Mouse (Mus musculus): Measurements from ENCODE around the gene Gm266. TPM values are rescaled to one million over a fixed set of nuclear protein-coding genes. Genes with fewer than 3 reads are reported as not detected.
A peak's percentile ranks its signal among the peaks of the same experiment; 100 is the strongest.

Gm266 gene
- polyA plus RNA-seq, 1 experiment from 2014 or later = 42.6 TPM

DNA sequence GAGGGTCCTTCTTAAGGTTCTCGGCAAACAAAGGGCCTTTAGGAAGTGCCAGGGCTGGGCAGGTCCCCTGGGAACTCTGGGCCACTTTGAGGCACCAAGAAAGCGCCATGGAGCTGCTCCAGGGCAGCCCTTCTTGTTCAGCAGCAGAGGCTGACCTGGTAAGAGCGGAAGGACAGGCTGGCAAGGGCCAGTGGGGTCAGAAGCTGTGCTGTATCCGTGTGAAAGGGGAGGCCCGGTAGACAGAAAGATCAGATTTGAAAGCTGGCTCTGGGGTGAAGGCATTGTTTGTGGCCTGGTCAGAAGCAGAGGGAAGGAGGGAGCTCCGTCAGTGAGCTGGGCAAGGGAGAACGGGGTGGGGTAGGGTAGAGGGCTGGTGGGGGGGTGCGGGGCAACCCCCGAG, 38.3 kb downstream of the Gm266 start:
- Histone ChIP-seq H3K27ac (ENCODE audit: low read length) (no peak overlapping the region), H3K4me1 (ENCODE audit: control insufficient read depth, insufficient read depth, low read length) (peaks cover 28% of the 10 kb centered on the region; the same call in 1 of the 2 replicates), H3K9ac (replicated peaks; ENCODE audit: low read depth, low read length) (no peak overlapping the region), H3K4me3 (ENCODE audit: low read depth, low read length) (no peak overlapping the region), H3K4me2 (replicated peaks; ENCODE audit: low read depth, low read length) (no peak overlapping the region), H3K36me3 (ENCODE audit: control insufficient read depth, insufficient read depth, low read length) (no peaks in the 10 kb centered on the region), H3K9me3 (ENCODE audit: control insufficient read depth, low read depth, low read length) (no peaks in the 10 kb centered on the region), H3K27me3 (ENCODE audit: control insufficient read depth, insufficient read depth, low read length) (peaks cover 70% of the 10 kb centered on the region)
- WGBS = 30% methylated on average over 9 of the region's 9 CpGs
- no peak for ATAC-seq (ENCODE audit: insufficient number of reproducible peaks, insufficient read depth, low FRiP score, low read depth)

- H3K4me3 ChIP-seq (ENCODE audit: low read depth, low read length) = no peak overlapping the region
- H3K27ac ChIP-seq (ENCODE audit: low read length) = no peak overlapping the region
- peaks cover 28% of the 10 kb centered on the region; the same call in 1 of the 2 replicates for H3K4me1 ChIP-seq (ENCODE audit: control insufficient read depth, insufficient read depth, low read length)
- 47% methylated on average over 5 of the region's 5 CpGs for whole genome bisulfite sequencing
- H3K9ac ChIP-seq (replicated peaks; ENCODE audit: low read depth, low read length) = no peak overlapping the region
- no peaks in the 10 kb centered on the region for H3K9me3 ChIP-seq (ENCODE audit: control insufficient read depth, low read depth, low read length)
- no peak overlapping the region for H3K4me2 ChIP-seq (replicated peaks; ENCODE audit: low read depth, low read length)
- peaks cover 74% of the 10 kb centered on the region for H3K27me3 ChIP-seq (ENCODE audit: control insufficient read depth, insufficient read depth, low read length)
- no peaks in the 10 kb centered on the region for H3K36me3 ChIP-seq (ENCODE audit: control insufficient read depth, insufficient read depth, low read length)
- no peak for ATAC-seq (ENCODE audit: insufficient number of reproducible peaks, insufficient read depth, low FRiP score, low read depth)
These were observed 38.9 kb downstream of the Gm266 start for GRCm38 (mm10) chr12:111446745-111447144.

DNA sequence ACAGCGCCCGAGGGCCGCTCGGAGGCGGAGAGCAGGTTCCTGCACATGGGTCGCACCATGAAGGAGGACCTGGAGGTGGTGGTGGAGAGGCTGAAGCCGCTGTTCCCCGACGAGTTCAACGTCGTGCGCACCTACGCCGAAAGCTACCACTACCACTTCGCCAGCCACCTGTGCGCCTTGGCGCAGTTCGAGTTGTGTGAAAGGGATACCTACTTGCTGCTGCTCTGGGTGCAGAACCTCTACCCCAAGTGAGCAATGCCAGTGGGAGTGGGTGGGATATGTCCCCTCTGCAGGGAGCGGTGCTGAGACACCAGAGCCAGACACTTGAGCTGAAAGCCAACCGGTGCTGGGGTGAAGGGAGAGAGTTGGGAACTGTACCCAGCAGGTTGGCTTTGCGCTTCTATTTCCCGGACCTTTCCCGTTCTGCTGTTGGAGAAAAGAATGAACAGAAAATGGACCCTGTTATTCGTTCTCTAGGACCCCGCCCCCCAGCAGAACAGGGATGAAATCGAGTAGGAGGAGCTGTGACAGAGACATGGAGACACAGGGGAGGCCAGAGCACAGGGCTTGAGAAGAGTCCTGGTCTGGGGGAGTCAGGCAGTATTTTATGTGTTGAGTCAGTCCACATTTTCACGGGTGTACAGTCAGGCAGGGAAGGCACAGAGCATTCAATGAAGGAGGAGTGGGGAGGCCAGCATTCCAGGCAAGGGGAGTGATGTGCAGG, 39.6 kb downstream of the Gm266 start:
- ATAC-seq (ENCODE audit: insufficient number of reproducible peaks, insufficient read depth, low FRiP score, low read depth) = no peak
- WGBS = 13% methylated on average over 27 of the region's 27 CpGs
- H3K4me2 ChIP-seq (replicated peaks; ENCODE audit: low read depth, low read length) = peak overlapping the region; percentile 38
- no peaks in the 10 kb centered on the region for H3K36me3 ChIP-seq (ENCODE audit: control insufficient read depth, insufficient read depth, low read length)
- peaks cover 28% of the 10 kb centered on the region; the same call in 1 of the 2 replicates for H3K4me1 ChIP-seq (ENCODE audit: control insufficient read depth, insufficient read depth, low read length)
- H3K9me3 ChIP-seq (ENCODE audit: control insufficient read depth, low read depth, low read length) = no peaks in the 10 kb centered on the region
- no peak overlapping the region for H3K27ac ChIP-seq (ENCODE audit: low read length)
- H3K9ac ChIP-seq (replicated peaks; ENCODE audit: low read depth, low read length) = no peak overlapping the region
- H3K27me3 ChIP-seq (ENCODE audit: control insufficient read depth, insufficient read depth, low read length) = peaks cover 75% of the 10 kb centered on the region
- H3K4me3 ChIP-seq (ENCODE audit: low read depth, low read length) = peak overlapping the region; percentile 20

DNA sequence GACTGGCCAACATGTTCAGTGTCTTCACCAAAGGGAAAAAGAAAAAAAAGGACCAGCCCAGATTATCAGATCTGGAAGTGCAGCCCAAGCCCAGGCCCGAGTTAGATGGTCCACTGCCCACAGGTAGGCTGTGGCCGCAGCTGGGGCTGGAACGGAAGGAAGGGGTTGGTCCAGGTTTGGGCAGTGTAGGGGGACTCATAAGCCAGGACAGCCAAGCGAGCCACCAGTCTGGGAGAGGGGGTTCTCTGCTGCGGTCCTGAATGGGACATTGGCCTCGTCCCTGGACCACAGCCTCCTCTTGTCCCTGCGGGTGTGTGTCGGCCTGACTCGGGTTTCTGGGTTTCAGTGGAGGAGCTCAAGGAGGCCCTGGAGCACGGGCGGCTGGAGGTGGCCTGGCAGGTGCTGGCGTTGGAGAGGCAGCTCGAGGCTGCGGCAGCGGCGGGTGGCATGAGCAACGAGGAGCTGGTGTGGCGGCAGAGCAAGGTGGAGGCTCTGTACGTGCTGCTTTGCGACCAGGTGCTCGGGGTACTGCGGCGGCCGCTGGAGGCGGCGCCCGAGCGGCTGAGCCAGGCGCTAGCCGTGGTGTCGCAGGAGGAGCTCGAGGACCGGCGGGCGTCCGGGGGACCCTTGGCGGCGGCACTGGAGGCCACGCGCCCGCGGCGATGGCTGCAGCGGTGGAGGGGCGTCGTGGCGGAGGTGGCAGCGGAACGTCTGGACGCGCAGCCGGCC, 40.3 kb downstream of the Gm266 start:
- H3K9ac ChIP-seq (replicated peaks; ENCODE audit: low read depth, low read length) = no peak overlapping the region

GRCm38 (mm10) chr12:111443921-111444831, 41.4 kb downstream of the Gm266 start:
- no peaks in the 10 kb centered on the region for H3K36me3 ChIP-seq (ENCODE audit: control insufficient read depth, insufficient read depth, low read length)
- H3K9ac ChIP-seq (replicated peaks; ENCODE audit: low read depth, low read length) = no peak overlapping the region
- peaks cover 22% of the 10 kb centered on the region; the same call in 1 of the 2 replicates for H3K4me1 ChIP-seq (ENCODE audit: control insufficient read depth, insufficient read depth, low read length)
- H3K9me3 ChIP-seq (ENCODE audit: control insufficient read depth, low read depth, low read length) = no peaks in the 10 kb centered on the region
- H3K27ac ChIP-seq (ENCODE audit: low read length) = no peak overlapping the region
- peaks cover 78% of the 10 kb centered on the region for H3K27me3 ChIP-seq (ENCODE audit: control insufficient read depth, insufficient read depth, low read length)
- H3K4me2 ChIP-seq (replicated peaks; ENCODE audit: low read depth, low read length) = no peak overlapping the region
- no peak for ATAC-seq (ENCODE audit: insufficient number of reproducible peaks, insufficient read depth, low FRiP score, low read depth)
- WGBS = 43% methylated on average over 10 of the region's 10 CpGs
- H3K4me3 ChIP-seq (ENCODE audit: low read depth, low read length) = no peak overlapping the region

More for the DNA sequence above, 40.3 kb downstream of the Gm266 start:
- H3K4me2 ChIP-seq (replicated peaks; ENCODE audit: low read depth, low read length) = peak overlapping the region; percentile 38
- ATAC-seq (ENCODE audit: insufficient number of reproducible peaks, insufficient read depth, low FRiP score, low read depth) = no peak
- H3K36me3 ChIP-seq (ENCODE audit: control insufficient read depth, insufficient read depth, low read length) = no peaks in the 10 kb centered on the region
- H3K4me3 ChIP-seq (ENCODE audit: low read depth, low read length) = peak overlapping the region; percentile 20
- peaks cover 78% of the 10 kb centered on the region for H3K27me3 ChIP-seq (ENCODE audit: control insufficient read depth, insufficient read depth, low read length)
- WGBS = 8% methylated on average over 51 of the region's 52 CpGs
- H3K4me1 ChIP-seq (ENCODE audit: control insufficient read depth, insufficient read depth, low read length) = peaks cover 28% of the 10 kb centered on the region; the same call in 1 of the 2 replicates
- H3K27ac ChIP-seq (ENCODE audit: low read length) = no peak overlapping the region
- no peaks in the 10 kb centered on the region for H3K9me3 ChIP-seq (ENCODE audit: control insufficient read depth, low read depth, low read length)

DNA sequence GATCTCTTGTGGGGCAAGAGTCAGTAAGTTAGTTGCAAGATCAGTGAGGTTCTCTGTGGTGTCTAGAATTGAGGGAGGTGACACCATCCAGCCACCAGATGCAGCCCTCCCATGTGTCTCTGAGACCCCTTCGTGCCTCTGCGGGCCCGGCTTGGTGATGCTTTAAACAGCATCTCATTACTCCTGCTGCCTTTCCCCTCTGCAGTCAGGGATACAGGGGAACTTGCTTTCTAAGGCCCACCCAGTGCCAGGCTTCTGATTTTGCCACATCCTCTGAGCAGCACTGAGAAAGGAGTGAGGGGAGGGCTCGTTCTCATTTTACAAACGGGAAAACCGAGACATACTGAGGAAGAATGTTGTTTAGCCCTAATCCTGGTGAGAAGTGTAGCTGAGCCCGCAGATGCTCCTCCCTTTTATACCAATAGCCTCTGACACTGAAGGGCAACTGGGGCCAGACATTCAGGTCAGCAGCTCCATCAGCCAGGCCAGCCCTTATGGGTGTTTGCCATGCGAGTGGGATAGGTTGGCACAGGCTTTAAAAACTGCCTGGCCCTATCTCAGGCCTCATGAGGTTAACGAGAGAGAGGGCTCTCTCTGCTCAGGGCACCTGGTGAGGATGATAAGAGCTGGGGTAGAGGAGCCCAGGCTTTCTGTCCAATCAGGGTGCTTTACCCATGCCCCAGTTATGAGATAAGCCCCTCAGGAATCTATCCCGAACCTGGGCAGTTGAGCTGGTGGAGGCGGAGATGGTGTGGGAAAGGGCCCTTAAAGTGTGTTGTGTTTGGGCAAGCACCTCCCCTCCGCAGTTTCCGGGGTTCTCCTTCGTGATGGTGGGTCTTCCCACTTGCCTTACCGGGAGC, 42.4 kb downstream of the Gm266 start:
- Histone ChIP-seq H3K4me2 (replicated peaks; ENCODE audit: low read depth, low read length) (peak overlapping the region; percentile 65), H3K27me3 (ENCODE audit: control insufficient read depth, insufficient read depth, low read length) (peaks cover 70% of the 10 kb centered on the region), H3K4me1 (ENCODE audit: control insufficient read depth, insufficient read depth, low read length) (peaks cover 14% of the 10 kb centered on the region; the same call in 1 of the 2 replicates), H3K36me3 (ENCODE audit: control insufficient read depth, insufficient read depth, low read length) (no peaks in the 10 kb centered on the region), H3K27ac (ENCODE audit: low read length) (no peak overlapping the region), H3K4me3 (ENCODE audit: low read depth, low read length) (peak overlapping the region; percentile 27), H3K9ac (replicated peaks; ENCODE audit: low read depth, low read length) (no peak overlapping the region), H3K9me3 (ENCODE audit: control insufficient read depth, low read depth, low read length) (no peaks in the 10 kb centered on the region)
- 27% methylated on average over 15 of the region's 15 CpGs for WGBS
- peak; percentile 81; the same call in 1 of the 2 replicates for ATAC-seq (ENCODE audit: insufficient number of reproducible peaks, insufficient read depth, low FRiP score, low read depth)

GRCm38 (mm10) chr12:111442309-111443010, 43.2 kb downstream of the Gm266 start, which contains the start of gene Tnfaip2:
Gene Tnfaip2, plus strand, starts transcription at chr12:111442469.
- Histone ChIP-seq H3K4me3 (ENCODE audit: low read depth, low read length) (peak within 1 kb of the TSS; percentile 27), H3K4me1 (ENCODE audit: control insufficient read depth, insufficient read depth, low read length) (0 out of 2 replicates have a peak, but pooled peaks cover 8% of the 10 kb centered on the region), H3K9ac (replicated peaks; ENCODE audit: low read depth, low read length) (no peak within 1 kb of the TSS), H3K9me3 (ENCODE audit: control insufficient read depth, low read depth, low read length) (no peaks in the 10 kb centered on the region), H3K27ac (ENCODE audit: low read length) (no peak within 1 kb of the TSS), H3K36me3 (ENCODE audit: control insufficient read depth, insufficient read depth, low read length) (no peaks in the 10 kb centered on the region), H3K27me3 (ENCODE audit: control insufficient read depth, insufficient read depth, low read length) (peaks cover 63% of the 10 kb centered on the region), H3K4me2 (replicated peaks; ENCODE audit: low read depth, low read length) (peak within 1 kb of the TSS; percentile 65)
- WGBS = 1% methylated on average over 48 of the region's 48 CpGs
- ATAC-seq (ENCODE audit: insufficient number of reproducible peaks, insufficient read depth, low FRiP score, low read depth) = peak; percentile 62; the same call in 1 of the 2 replicates
